ENCODE assay signal across 8 mouse cellular contexts in genomic region chr4:70409994-70410721, GRCm38 (mm10). TPM values are rescaled to one million over a fixed set of nuclear protein-coding genes. Genes with fewer than 3 reads are reported as not detected.
DNase-seq lines count a peak whose midpoint lies in the region; ATAC-seq and TF ChIP-seq lines count a peak whose summit lies in the region.

TSS of gene Cdk5rap2 (minus strand) at chr4:70410443.

- H3K79me3 ChIP-seq in C2C12 (ENCODE audit: low read depth) = peaks cover 25% of the 10 kb centered on the region

- H3K9me3 ChIP-seq in erythroblast, embryonic 14.5 days (ENCODE audit: control insufficient read depth, low read length) = no peaks in the 10 kb centered on the region
- H3K9me3 ChIP-seq in heart, embryonic 11.5 days (replicated peaks; ENCODE audit: control insufficient read depth, low read length) = no peaks in the 10 kb centered on the region
- H3K9me3 ChIP-seq in kidney, embryonic 16.5 days (ENCODE audit: low read length) = no peaks in the 10 kb centered on the region

- no peak for TF ChIP-seq CTCF in C2C12 (IDR thresholded peaks at IDR 0.05; ENCODE audit: control insufficient read depth, insufficient read depth, insufficient read length)
- TF ChIP-seq CTCF in brain, embryonic 14.5 days (IDR thresholded peaks at IDR 0.05; ENCODE audit: borderline replicate concordance, extremely low read depth, insufficient read depth, insufficient read length) = no peak
- 0 out of 2 replicates have a peak, but pooled peaks have one; percentile 2 for TF ChIP-seq CTCF in liver, adult 2 months (IDR thresholded peaks at IDR 0.05; ENCODE audit: low read depth, low read length)

- TF ChIP-seq POLR2A in brain, embryonic 14.5 days (IDR thresholded peaks at IDR 0.05; ENCODE audit: borderline replicate concordance, extremely low read depth, insufficient read depth, insufficient read length, poor library complexity, severe bottlenecking) = peak; percentile 80
- 0 out of 2 replicates have a peak, but pooled peaks have one; percentile 4 for TF ChIP-seq POLR2A in liver, adult 2 months (IDR thresholded peaks at IDR 0.05; ENCODE audit: extremely low read depth, insufficient read depth, low read length)
- TF ChIP-seq POLR2A in myocyte (IDR thresholded peaks at IDR 0.05; ENCODE audit: insufficient read length, low read depth) = peak; percentile 84

- peak within 1 kb of the TSS; percentile 63 for H3K4me2 ChIP-seq in heart, embryonic 11.5 days
- H3K4me2 ChIP-seq in kidney, embryonic 16.5 days (replicated peaks; ENCODE audit: low read depth, low read length) = peak within 1 kb of the TSS; percentile 67
- H3K4me2 ChIP-seq in myocyte (ENCODE audit: low read depth) = peak within 1 kb of the TSS; percentile 87

- DNase-seq in brain, embryonic 14.5 days (ENCODE audit: low read depth) = peak; percentile 99
- DNase-seq in liver, adult 2 months (ENCODE audit: extremely low read depth, low read depth, low spot score) = peak; percentile 93
- peak; percentile 94 for DNase-seq in splenic B cell, adult 2 months (ENCODE audit: low read depth, low spot score)

- H3K27me3 ChIP-seq in C2C12 (ENCODE audit: control insufficient read depth, insufficient read depth, insufficient read length) (no peaks in the 10 kb centered on the region), myocyte (ENCODE audit: control insufficient read depth, insufficient read depth, insufficient read length) (no peaks in the 10 kb centered on the region)
- peaks cover 2% of the 10 kb centered on the region; the same call in 1 of the 2 replicates for H3K27me3 ChIP-seq in erythroblast, embryonic 14.5 days (ENCODE audit: control insufficient read depth)
- no peaks in the 10 kb centered on the region for H3K27me3 ChIP-seq in heart, embryonic 11.5 days (ENCODE audit: control insufficient read depth, insufficient read depth, low read length)
- H3K27me3 ChIP-seq in kidney, embryonic 16.5 days (ENCODE audit: insufficient read depth, low read length) = no peaks in the 10 kb centered on the region
- no peaks in the 10 kb centered on the region for H3K27me3 ChIP-seq in liver, adult 2 months (ENCODE audit: control insufficient read depth, insufficient read depth, low read length)
- no peaks in the 10 kb centered on the region for H3K27me3 ChIP-seq in splenic B cell, adult 2 months (ENCODE audit: control insufficient read depth, insufficient read depth, low read length, poor library complexity, severe bottlenecking)

- peak within 1 kb of the TSS; percentile 81 for H3K4me3 ChIP-seq in C2C12 (ENCODE audit: insufficient read depth, poor library complexity, severe bottlenecking)
- peak within 1 kb of the TSS; percentile 88 for H3K4me3 ChIP-seq in erythroblast, embryonic 14.5 days (replicated peaks)
- H3K4me3 ChIP-seq in heart, embryonic 11.5 days (ENCODE audit: low read depth, low read length) = peak within 1 kb of the TSS; percentile 82
- peak within 1 kb of the TSS; percentile 82 for H3K4me3 ChIP-seq in kidney, embryonic 16.5 days (ENCODE audit: low read length)
- H3K4me3 ChIP-seq in liver, adult 2 months (ENCODE audit: insufficient read depth, low read depth, low read length) = peak within 1 kb of the TSS; percentile 84
- peak within 1 kb of the TSS; percentile 79 for H3K4me3 ChIP-seq in myocyte

- H3K36me3 ChIP-seq in C2C12 (ENCODE audit: control insufficient read depth, insufficient read depth) = peaks cover 4% of the 10 kb centered on the region
- H3K36me3 ChIP-seq in erythroblast, embryonic 14.5 days (ENCODE audit: control insufficient read depth) = peaks cover 9% of the 10 kb centered on the region
- H3K36me3 ChIP-seq in heart, embryonic 11.5 days (ENCODE audit: control insufficient read depth, insufficient read depth, low read length) = no peaks in the 10 kb centered on the region
- 0 out of 2 replicates have a peak, but pooled peaks cover 2% of the 10 kb centered on the region for H3K36me3 ChIP-seq in kidney, embryonic 16.5 days (ENCODE audit: insufficient read depth, low read length)
- H3K36me3 ChIP-seq in liver, adult 2 months (ENCODE audit: control insufficient read depth, insufficient read depth, low read length) = no peaks in the 10 kb centered on the region
- H3K36me3 ChIP-seq in myocyte (ENCODE audit: control insufficient read depth, insufficient read depth) = no peaks in the 10 kb centered on the region
- H3K36me3 ChIP-seq in splenic B cell, adult 2 months (ENCODE audit: control insufficient read depth, insufficient read depth, low read length, poor library complexity, severe bottlenecking) = no peaks in the 10 kb centered on the region

- H3K4me1 ChIP-seq in erythroblast, embryonic 14.5 days (ENCODE audit: control insufficient read depth) = peaks cover 28% of the 10 kb centered on the region
- no peaks in the 10 kb centered on the region for H3K4me1 ChIP-seq in heart, embryonic 11.5 days (ENCODE audit: control insufficient read depth, insufficient read depth, low read length)
- H3K4me1 ChIP-seq in kidney, embryonic 16.5 days (ENCODE audit: insufficient read depth, low read length) = peaks cover 21% of the 10 kb centered on the region
- no peaks in the 10 kb centered on the region for H3K4me1 ChIP-seq in liver, adult 2 months (ENCODE audit: control insufficient read depth, insufficient read depth, low read length)

- peak within 1 kb of the TSS; percentile 88 for H3K9ac ChIP-seq in heart, embryonic 11.5 days (ENCODE audit: low read depth, low read length)
- peak within 1 kb of the TSS; percentile 90 for H3K9ac ChIP-seq in kidney, embryonic 16.5 days (replicated peaks; ENCODE audit: low read length)
- peak within 1 kb of the TSS; percentile 59 for H3K9ac ChIP-seq in liver, adult 2 months (ENCODE audit: low read depth, low read length)

- H3ac ChIP-seq in C2C12 (ENCODE audit: control insufficient read depth, insufficient read length, low read depth) (peak within 1 kb of the TSS; percentile 90), myocyte (ENCODE audit: control insufficient read depth, insufficient read length) (peak within 1 kb of the TSS; percentile 12)

- peaks cover 50% of the 10 kb centered on the region for H3K79me2 ChIP-seq in C2C12 (ENCODE audit: control insufficient read depth, insufficient read depth)
- H3K79me2 ChIP-seq in liver, adult 2 months (ENCODE audit: control insufficient read depth, insufficient read depth, low read length) = no peaks in the 10 kb centered on the region
- peaks cover 25% of the 10 kb centered on the region for H3K79me2 ChIP-seq in myocyte (ENCODE audit: control insufficient read depth, insufficient read depth)

- H3K27ac ChIP-seq in heart, embryonic 11.5 days (ENCODE audit: low read depth, low read length) = peak within 1 kb of the TSS; percentile 68
- H3K27ac ChIP-seq in kidney, embryonic 16.5 days (ENCODE audit: low read length) = peak within 1 kb of the TSS; percentile 76
- H3K27ac ChIP-seq in liver, adult 2 months (replicated peaks; ENCODE audit: insufficient read depth, low read depth, low read length) = no peak within 1 kb of the TSS

- ATAC-seq in heart, embryonic 11.5 days (replicated peaks; ENCODE audit: insufficient number of reproducible peaks, low FRiP score, low TSS enrichment) = peak; percentile 98
- peak; percentile 98 for ATAC-seq in kidney, embryonic 16.5 days (ENCODE audit: low FRiP score, low TSS enrichment)

- under 1% methylated on average over 54 of the region's 55 CpGs for WGBS in heart, embryonic 11.5 days (ENCODE audit: insufficient replicate concordance)
- under 1% methylated on average over 55 of the region's 55 CpGs for WGBS in kidney, embryonic 16.5 days
- WGBS in liver, adult 2 months = under 1% methylated on average over 55 of the region's 55 CpGs

TF ChIP-seq in C2C12, 6 proteins besides CTCF, POLR2A, EP300 and RAD21:
- TF ChIP-seq USF1 (IDR thresholded peaks at IDR 0.05; ENCODE audit: low read depth) (no peak), MYOG (IDR thresholded peaks at IDR 0.05; ENCODE audit: control insufficient read depth, extremely low read depth, insufficient read length) (no peak), MYOD1 (IDR thresholded peaks at IDR 0.05; ENCODE audit: control insufficient read depth, insufficient read length, low read depth) (no peak), CEBPB (IDR thresholded peaks at IDR 0.05; ENCODE audit: low read depth) (no peak), MAX (IDR thresholded peaks at IDR 0.05) (no peak), FOSL1 (IDR thresholded peaks at IDR 0.05; ENCODE audit: insufficient read depth, low read length, poor library complexity, severe bottlenecking) (no peak)

TF ChIP-seq in myocyte, 11 proteins besides CTCF, POLR2A, EP300 and RAD21:
- TF ChIP-seq MYOG (IDR thresholded peaks at IDR 0.05; ENCODE audit: control insufficient read depth in 1 of 3, insufficient read depth in 1 of 3, insufficient read length in 2 of 3, low read depth in 2 of 3) (no peak), POLR2AphosphoS2 (IDR thresholded peaks at IDR 0.05; ENCODE audit: insufficient read length, low read depth) (peak; percentile 68), E2F4 (IDR thresholded peaks at IDR 0.05; ENCODE audit: insufficient read depth) (peak; percentile 80)

RNA-seq across cellular contexts. Expression of gene Cdk5rap2, which starts in this region (rescaled TPM):
- polyA plus RNA-seq in C2C12 (2012; fragmentation: generic; extraction: Trizol) (11.4 TPM), myocyte (2012; fragmentation: generic; extraction: Trizol) (13.8 TPM)
- 16.1 and 16.2 TPM in 2 replicates for polyA plus RNA-seq in brain, embryonic 14.5 days (2012; rRNA removed)
- polyA plus RNA-seq in erythroblast, embryonic 14.5 days (2012) = 14.0 and 17.1 TPM in 2 replicates
- 14.8 and 16.1 TPM in 2 replicates for polyA plus RNA-seq in heart, embryonic 11.5 days (2014; fragmentation: Nextera tagmentation; extraction: Ambion mirVana)
- polyA plus RNA-seq in kidney, embryonic 16.5 days (2015; fragmentation: Nextera tagmentation; extraction: Ambion mirVana) = 19.3 and 21.3 TPM in 2 replicates
- total RNA-seq in liver, adult 2 months (2014; rRNA removed) = 3.0 and 3.1 TPM in 2 replicates
- polyA plus RNA-seq in liver, adult 2 months (2012; rRNA removed) = 1.7 and 3.6 TPM in 2 replicates

Comparison
In these comparisons a context has a peak if more than half of its experiments do, and no peak if none do; other contexts are left out.
1. POLR2A ChIP-seq: peak in every context shown above with its lines; median percentile 84 in myocyte; 80 in brain, embryonic 14.5 days; 4 in liver, adult 2 months.